Mouse (Mus musculus): ENCODE measurements around the gene Pank3.

DNA sequence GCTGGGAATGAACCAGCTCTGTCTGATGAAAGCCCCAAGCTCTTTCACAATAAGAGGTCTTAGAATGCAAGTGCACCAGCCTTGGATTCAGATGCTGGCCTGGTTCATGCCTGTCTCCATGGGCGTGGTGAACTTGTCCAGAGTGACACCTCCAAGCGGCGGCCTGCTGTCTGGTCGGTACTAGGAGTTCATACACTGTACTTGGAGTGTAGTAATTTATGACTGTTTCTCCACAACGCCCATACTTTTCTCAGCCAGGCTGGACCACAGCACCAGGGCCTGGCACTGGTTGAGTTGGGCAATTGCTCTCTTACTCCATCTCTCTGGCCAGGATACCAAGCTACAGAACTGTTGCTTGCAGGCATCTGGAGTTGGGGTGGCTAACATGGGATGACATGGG is 45.4 kb upstream of the Pank3 start:
- no peak for TF ChIP-seq CTCF (IDR thresholded peaks at IDR 0.05; ENCODE audit: low read depth)
- no peak for TF ChIP-seq EP300 (IDR thresholded peaks at IDR 0.05; ENCODE audit: low read depth)
